10 mouse cellular contexts compared by ENCODE assay signal in genomic region chr12:36164126-36164791, GRCm38 (mm10).
"Had no signal": no experiment of that assay in that cellular context is flagged by ENCODE, and none has a peak within 500 bp of the region (broad histone marks: within the 10 kb centered on the region; RNA-seq: fewer than 3 reads in every experiment).

No protein-coding gene starts in this region.

- H3K4me2 ChIP-seq: limb, embryonic 13.5 days; midbrain, embryonic 13.5 days had no signal

- H3K9ac ChIP-seq: limb, embryonic 13.5 days; midbrain, embryonic 13.5 days had no signal

- H3K27ac ChIP-seq: limb, embryonic 13.5 days; midbrain, embryonic 13.5 days; stomach, postnatal 0 days had no signal

- DNase-seq: kidney, adult 8-10 months; kidney, postnatal 10 days; left cerebral cortex, postnatal 4 days; right cerebral cortex, postnatal 25 days; thymus, adult 18-20 months; thymus, postnatal 14 days had no signal

- H3K27me3 ChIP-seq: limb, embryonic 13.5 days; midbrain, embryonic 13.5 days had no signal

- H3K9me3 ChIP-seq: limb, embryonic 13.5 days; midbrain, embryonic 13.5 days had no signal

- ATAC-seq: inflammation-experienced regulatory T-cells, adult 6 months; midbrain, embryonic 13.5 days had no signal

- H3K4me3 ChIP-seq: limb, embryonic 13.5 days; midbrain, embryonic 13.5 days had no signal
